Mouse (Mus musculus): ENCODE results near the gene Hmgcs2. TPM values are rescaled to one million over a fixed set of nuclear protein-coding genes. Genes with fewer than 3 reads are reported as not detected.

Hmgcs2 gene
- polyA plus RNA-seq, 2 experiments from 2014 or later = not detected

DNA sequence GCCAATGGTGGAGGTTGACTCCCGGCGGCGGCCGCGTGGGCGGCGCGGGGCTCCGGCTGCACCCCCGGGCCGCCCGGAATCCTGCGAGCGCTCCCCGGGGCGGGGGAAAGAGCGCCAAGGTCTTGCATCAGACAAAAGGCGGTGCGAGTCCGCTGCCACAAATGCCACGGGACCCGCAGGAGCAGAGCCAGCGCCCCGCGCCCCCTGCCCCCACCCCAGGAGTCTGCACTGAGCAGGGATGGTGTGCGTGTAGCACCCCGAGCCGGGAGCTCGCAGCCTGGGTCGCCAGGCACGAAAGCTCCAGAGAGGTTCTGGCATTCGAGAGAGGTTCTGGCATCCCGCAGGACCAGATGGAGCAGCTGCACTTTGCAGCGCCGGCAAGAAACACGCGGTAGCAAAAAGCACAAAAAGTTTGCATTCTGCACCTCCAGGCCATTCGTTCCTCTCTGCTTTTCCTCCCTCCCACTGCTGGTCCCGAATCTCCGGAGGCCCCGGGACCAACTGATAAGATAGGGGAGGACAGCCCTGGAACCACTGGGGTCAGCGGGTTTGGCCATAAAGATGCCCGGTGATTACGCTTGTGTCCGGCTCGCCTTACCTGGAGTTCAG, 59.0 kb downstream of the Hmgcs2 start:
- ATAC-seq = peak; percentile 44

DNA sequence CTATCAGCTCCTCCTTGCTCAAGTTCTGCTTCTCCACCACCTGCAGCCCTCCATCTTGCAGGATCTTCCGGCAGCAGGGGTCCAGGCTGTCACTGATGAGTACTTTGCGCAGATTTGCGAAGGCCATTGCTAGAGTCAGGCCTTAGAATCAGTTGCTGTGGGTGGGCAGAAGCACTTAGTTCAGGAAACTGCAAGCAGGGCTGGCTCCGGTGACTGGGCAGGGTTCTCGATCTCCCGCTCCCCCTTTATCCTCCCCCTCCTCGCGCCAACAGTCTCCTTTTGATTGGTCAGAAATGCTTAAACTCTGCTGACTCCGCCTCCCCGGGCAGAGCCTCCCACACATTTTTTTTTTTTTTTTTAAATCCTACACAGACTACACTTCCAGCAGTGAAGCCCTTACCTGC, 59.5 kb downstream of the Hmgcs2 start, which contains the start of gene Phgdh:
Gene Phgdh, minus strand, starts transcription at position 285 of the 404 bp plus-strand sequence.
- ATAC-seq = peak; percentile 89

DNA sequence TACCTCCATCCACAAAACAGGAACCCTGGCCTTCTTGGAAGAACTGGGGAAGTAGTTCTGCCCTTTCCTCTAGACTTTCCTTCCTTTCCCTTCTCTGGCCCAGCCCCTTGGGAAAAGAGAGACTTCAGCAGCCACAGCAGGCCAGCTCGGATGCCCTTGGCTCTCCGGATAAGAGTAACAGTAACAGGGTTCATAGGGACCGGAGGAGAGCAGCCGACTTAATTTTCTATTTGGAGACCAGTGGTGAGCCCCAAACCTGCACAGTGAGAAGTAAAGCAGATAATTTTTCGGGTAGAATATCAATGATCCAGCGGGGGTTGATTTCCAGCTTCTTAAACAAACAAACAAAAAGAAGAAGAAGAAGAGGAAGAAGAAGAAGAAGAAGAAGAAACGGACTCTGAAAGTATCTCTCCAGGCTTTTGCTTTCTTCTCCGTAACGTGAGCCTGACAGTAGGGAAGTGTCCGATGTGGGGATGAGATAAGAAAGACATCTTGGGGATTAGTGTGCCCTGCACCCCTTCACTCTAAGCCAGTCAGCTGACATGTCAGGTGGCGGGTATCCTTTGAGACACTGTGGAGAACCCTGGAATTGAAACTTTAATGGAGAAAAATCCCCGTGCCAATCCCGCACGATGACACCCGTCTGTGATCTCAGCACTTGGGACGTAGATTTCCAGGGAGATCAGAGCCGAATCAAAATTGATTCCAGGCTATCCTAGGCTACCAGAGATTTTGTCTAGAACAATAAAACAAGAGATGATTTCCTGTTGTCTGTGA, 60.8 kb downstream of the Hmgcs2 start:
- ATAC-seq = no peak

- no peak for ATAC-seq
Observed at GRCm38 (mm10) chr3:98343235-98343634, 63.0 kb downstream of the Hmgcs2 start.

DNA sequence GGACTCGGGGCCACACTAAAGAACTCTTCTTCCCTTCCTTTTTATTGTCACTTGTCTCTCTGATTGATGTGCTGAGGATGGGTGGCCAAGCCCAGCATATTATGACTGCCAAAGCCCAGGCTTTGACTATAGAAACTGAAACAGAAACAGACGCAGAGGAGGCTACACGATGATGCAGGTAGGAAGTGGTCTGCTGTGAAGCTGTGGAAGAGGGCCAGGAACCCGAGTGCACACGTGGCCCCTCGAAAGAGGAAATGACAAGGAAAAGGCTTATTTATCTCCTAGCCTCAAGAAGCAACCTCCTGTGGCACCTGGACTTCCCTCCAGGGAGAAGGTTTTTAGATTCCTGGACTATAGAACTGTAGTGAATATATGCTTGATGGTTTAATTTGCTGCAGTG, 67.9 kb downstream of the Hmgcs2 start:
- peak; percentile 99 for ATAC-seq

DNA sequence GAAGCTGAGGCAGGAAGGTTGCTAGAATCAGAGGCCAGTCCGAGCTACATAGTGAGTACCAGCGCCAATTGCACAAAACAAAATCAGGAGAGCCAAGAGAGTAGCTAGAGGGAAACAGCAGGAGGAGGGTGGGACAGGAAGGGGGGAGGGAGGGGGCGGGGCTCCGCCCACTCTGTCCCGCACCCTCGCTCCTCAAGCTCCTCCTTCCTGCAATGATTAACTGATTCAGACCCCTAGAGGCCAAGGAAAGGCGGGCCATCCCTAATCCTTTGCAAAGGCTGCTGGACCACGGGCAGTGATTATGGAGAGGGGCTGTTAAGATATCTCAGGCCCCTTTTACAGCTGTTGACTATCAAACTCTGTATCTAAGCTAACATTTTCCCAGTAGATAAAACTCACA, 68.5 kb downstream of the Hmgcs2 start:
- ATAC-seq = peak; percentile 29

GRCm38 (mm10) chr3:98353892-98354291, 73.7 kb downstream of the Hmgcs2 start:
- peak; percentile 60 for ATAC-seq

- no peak for ATAC-seq
Observed at GRCm38 (mm10) chr3:98355344-98356025, 75.2 kb downstream of the Hmgcs2 start.

DNA sequence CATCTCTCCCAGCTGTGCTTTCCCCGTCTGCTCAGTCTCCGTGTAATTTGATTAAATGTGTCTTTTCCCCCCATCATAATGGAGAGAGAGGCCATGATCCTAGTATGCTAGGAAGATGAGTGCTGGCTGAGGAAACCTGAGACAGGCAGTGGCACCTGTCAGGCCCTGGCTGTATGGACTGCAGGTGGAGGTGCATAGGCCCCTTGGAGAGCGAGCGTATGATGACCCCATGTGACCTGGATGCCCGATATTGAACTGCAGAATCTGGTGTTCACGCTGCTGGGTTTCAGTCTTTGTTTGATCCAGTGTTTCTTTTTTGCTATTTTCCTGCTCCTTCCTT, 75.8 kb downstream of the Hmgcs2 start:
- ATAC-seq = no peak

DNA sequence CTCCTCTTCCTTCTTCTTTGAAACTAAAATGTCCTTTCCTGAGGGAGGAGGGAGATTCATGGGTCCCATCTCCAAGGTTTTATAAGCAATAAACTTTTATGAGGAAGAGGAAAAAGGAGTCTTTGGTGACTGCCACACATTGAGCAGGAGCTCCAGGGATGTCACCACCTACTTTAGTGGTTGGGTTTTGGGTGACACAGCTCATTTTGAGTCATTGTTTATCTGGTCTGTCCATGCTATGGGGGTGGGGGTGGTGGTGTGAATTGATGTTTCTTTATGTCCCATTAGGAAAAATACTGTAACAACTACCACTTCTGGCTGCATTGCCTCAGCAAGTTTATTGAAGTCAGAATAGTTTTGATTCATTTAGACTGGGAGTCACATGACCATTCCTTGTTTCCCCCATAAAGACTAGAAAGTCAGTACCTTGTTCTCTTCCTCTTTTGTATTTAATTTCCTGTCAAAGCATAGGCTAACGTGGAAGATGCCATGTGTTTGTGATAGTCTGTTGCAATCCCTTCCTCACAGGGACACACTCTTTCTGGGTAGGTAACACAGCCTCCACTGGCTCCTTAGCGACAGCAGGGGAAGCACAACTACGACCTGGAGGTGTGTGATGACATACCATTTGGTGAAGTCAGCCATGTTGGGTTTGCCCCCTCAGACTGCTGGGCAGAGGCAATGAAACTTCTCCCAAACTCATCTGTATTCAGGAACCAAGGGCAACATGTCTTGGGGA, 76.6 kb downstream of the Hmgcs2 start:
- no peak for ATAC-seq

Other genes starting within 250 kb of the Hmgcs2 start
- not detected for gene Adam30, start 119.8 kb upstream of the Hmgcs2 start, polyA plus RNA-seq (2017; shearing (Covaris generic))
- not detected for gene Reg4, start 58.3 kb upstream of the Hmgcs2 start, polyA plus RNA-seq (2017; shearing (Covaris generic))
- gene Phgdh, start 59.6 kb downstream of the Hmgcs2 start, polyA plus RNA-seq (2017; shearing (Covaris generic)) = 100 to 1,000 TPM in 1 of 2 experiments, 10 to 100 TPM in 1; 98.0 to 189 TPM
- not detected for gene Zfp697, start 102.0 kb downstream of the Hmgcs2 start, polyA plus RNA-seq (2017; shearing (Covaris generic))
- gene Gm4450, start 176.7 kb downstream of the Hmgcs2 start, polyA plus RNA-seq (2017; shearing (Covaris generic)) = not detected
- not detected for gene Hsd3b4, start 230.1 kb downstream of the Hmgcs2 start, polyA plus RNA-seq (2017; shearing (Covaris generic))

Data from CD4-positive, CD25-positive, alpha-beta regulatory T cell, adult 4 months (primary cell).